Mouse (Mus musculus) kidney, adult 2 months (tissue): ENCODE data around the gene Fahd2a.

Experiments
- CTCF ChIP-seq: fragments of 200-500 bp; conservative IDR thresholded peaks from 2 replicates; pipeline ENCODE4 v1.5.1; 2011; ENCODE audit warnings: low read depth, mild to moderate bottlenecking, control low read depth, low read length, moderate library complexity, mixed read lengths; ENCODE audit not compliant: insufficient read depth, insufficient read length
- POLR2A ChIP-seq: fragments of 200-500 bp; IDR thresholded peaks from one replicate; pipeline ENCODE4 v1.6.1; 2011; ENCODE audit warnings: low read depth, low read length, control low read depth

DNA sequence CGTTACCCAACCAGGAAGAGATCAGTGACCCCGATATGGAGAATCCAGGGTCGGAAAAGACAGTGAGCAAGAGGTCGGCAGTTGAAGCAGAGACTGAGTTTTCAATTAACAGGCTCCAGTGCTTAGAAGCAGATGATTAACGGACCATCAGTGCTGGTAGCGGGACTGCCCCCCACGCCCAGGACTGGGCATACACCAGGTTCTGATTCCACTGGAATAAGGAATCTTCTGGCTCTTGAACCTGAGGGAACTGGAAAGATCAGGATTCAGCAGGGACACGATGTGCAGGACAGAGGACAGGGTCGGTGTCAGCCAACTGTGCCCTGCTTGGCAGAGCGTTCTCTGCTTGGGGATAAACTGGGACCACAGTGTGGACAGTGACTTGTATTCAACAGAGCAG lies 28.6 kb downstream of the Fahd2a start:
- no peak for TF ChIP-seq CTCF
- no peak for TF ChIP-seq POLR2A
